Mouse (Mus musculus): ENCODE measurements around the gene Hist1h2ap.
"Not testable (repeated sequence)": the region's sequence is repeated elsewhere in the genome, so short reads cannot be mapped to it uniquely, and the experiment has no call there.

The Hist1h2ap gene

DNA sequence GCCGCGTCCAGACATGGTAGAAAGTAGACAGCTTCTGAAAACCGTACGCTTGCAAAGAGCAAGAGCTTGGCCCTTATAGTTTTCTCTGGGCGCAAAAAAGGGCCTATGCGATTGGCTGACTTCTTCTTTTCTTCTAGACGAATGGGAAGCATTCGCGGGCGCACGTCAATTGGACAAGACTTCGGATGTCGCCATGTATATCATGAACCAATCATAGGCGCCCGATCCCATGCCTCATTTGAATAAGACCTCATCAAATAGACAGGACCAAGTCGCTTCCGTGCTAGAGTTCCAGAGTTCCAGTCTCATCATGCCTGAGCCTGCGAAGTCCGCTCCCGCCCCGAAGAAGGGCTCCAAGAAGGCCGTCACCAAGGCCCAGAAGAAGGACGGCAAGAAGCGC, at the start of gene Hist1h2ap, which contains the start of gene Hist1h2br:
TSS of gene Hist1h2ap (minus strand) at position 47 of the 400 bp plus-strand sequence.
TSS of gene Hist1h2br (plus strand) at position 283 of the 400 bp plus-strand sequence.
- DNase-seq (ENCODE audit: low spot score) = not testable (repeated sequence)

DNA sequence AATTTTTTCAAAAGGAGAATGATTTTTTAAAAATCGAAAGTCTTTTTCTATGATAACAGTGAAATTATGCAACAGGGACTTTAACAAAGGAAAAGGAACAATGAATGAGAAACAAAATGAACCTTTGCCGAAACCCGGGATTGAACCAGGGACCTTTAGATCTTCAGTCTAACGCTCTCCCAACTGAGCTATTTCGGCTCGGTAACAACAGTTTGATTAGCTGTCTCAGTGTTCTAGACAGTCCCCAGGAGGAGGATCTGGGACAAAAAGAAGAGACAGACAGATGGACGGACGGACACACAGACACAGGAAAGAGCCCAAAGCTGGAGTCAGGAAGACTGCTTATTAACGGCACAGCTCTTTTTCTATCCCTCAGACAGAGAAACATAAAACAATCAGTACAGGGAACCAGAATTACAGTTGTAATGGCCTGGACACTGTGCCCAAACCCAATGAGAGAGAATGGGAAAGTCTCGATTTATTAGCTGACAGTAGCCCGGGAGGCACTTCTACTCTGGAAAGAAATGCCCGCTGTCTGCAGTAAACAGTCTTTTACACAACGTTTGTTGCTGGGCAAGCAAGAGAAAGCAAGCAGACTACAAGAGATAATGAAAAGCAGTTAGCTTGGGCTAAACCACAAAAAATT, 49.6 kb upstream of the Hist1h2ap start:
- peak; percentile 74 for DNase-seq (ENCODE audit: low spot score)

DNA sequence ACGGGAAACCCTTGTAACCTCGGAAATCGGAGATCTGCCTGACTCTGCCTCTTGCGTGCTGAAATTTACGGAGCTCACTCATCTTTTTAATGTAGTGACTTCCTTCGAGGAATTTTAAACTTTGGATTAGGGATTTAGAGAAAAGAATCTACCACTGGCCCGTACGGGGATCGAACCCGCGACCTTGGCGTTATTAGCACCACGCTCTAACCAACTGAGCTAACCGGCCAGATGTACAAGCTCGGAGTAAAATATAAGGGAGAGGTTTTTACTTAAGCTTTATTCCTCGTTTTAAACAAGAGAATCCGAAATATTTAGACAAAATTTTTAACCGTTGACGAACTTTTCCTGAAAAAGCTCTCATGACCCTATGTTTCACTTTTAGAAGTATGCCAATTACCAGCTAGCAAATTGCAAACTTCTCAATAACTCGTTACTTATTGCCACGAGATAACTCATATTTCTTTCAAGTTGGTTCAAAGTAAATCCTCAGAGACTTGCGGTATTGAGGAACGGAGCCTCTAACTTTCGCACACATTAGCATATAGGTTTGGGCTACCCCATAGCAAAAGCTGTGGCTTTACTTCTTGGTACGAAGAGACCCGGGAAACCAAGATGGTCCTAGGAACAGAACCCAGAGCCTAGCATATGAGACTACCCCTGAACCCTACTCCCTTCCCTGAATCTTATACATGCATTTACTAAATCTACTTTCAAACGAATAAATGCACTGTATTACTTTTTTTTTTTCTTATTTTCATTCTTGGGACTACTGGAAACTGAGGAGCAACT, 48.8 kb upstream of the Hist1h2ap start:
- peak; percentile 67 for DNase-seq (ENCODE audit: low spot score)

DNA sequence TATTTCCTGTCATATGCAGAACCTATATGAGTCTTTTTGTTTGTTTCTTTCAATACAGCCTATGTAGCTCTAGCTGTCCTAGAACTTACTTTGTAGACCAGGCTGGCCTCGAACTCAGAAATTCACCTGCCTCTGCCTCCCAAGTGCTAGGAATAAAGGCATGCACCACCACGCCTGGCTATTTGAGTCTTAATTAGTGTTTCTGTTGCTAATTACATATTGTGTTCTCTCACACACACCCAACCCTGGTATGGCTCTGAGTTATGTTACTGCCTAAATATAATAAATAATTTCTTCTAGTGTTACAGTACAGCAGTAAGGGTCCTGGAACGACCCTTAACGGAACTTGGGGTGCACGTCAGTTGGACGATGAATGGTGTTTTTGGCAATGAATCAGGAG, 47.4 kb upstream of the Hist1h2ap start:
- no peak for DNase-seq (ENCODE audit: low spot score)

DNA sequence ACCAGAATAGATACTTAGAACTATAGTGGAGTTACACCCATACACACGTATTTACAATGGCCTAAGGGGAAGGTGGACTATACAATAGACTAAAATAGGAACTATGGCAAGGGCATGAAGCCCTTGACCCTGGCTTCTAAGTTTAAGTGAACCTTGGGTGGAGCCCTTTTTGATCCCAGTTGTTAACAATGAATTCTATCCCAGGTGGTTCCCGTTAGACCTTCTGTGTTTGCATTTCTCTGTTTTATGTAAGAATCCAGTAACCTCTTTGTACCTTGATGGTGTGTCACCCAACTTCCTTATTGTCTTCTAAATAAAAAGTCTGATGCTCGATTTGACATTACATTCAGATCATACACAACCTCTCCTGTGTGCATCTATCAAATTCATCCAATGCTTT, 32.2 kb upstream of the Hist1h2ap start:
- DNase-seq (ENCODE audit: low spot score) = not testable (repeated sequence)

DNA sequence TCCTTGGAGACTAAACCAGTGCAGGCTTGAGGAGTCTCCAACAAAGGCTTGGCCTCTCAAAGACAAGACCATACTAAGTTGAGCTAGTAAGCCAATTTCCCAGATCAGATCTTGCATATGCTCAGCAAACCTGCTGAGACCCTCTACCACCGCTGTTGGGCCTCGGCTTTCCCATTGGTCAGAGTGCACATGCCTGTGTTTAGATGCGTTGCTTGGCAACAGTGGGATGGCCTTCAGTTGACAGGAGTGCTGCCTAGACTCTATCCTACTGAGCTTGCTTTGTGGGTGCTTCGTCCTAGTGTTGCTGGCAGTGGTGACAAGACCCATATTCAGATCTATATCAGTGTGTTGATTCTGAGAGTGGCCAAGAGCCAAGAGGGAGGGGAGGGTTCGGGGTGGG, 28.3 kb upstream of the Hist1h2ap start:
- no peak for DNase-seq (ENCODE audit: low spot score)

DNA sequence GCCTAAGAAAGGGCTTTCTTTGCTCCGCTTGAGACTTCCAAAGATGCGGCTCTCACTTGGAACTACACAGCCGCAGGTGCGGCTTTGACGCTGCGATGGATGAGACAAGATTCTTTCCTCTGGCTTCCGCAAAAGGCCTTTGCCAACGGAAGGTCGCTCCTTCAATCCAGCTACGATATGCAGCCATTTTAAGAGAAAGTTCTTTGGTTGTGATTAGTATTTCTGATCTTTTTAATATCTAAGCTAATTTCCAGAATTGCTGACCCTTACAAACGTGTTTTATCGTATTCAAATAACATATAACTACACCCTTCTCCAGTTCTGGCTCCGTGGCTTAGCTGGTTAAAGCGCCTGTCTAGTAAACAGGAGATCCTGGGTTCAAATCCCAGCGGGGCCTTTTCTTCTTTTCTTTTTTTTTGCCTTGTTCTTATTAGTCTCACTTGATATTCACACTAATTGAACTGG, 22.4 kb upstream of the Hist1h2ap start:
- peak; percentile 81 for DNase-seq (ENCODE audit: low spot score)

DNA sequence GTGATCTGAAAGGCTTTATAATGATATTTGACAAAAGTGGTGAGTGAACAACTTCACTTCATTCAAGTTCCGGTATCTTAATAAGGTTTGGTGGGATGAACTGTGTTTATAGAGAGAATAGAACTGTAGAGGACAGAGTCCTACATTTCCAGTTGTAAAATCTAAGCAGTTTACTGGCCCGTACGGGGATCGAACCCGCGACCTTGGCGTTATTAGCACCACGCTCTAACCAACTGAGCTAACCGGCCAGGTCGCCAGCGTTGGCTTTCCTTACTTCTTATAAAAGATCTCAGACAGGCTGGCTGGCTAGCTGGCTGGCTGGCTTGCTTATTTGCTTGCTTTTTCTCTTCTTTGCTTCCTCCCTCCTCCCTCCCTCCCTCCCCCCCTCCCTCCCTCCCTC, 21.8 kb upstream of the Hist1h2ap start:
- peak; percentile 81 for DNase-seq (ENCODE audit: low spot score)

DNA sequence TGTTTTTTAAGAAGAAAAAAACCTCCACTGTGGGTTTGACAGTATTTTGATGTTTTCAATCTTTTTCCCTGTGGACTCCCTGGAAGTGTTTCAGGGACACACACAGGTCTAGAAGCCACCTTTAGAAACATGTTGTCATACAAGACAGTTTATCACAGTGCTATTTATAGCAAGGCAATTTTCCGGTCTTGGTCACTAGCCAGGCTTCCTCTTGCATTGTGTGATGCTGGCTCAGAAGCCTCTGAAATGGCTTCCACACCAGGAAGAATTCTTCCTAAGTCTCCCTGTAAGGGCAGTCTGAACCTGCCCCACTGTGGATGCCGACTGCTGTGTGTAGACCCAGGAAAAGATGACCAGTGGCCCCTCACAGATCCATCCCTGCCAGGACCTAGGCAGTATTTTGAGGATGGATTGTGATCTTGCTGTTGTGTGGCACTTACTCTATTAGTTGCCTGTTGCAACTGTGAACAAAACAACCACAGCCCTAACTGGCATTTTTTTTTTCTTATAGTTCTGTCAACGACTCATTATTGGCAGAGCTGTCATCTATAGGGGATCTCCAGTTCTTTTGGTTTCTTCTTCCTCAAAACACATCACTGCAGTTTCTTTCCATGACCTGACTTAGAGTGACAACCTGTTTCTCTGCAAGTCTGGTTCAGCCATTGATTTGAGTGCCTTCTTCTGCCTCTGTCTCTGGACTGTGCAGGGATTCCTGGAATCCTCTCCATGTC, 19.1 kb upstream of the Hist1h2ap start:
- peak; percentile 10 for DNase-seq (ENCODE audit: low spot score)

DNA sequence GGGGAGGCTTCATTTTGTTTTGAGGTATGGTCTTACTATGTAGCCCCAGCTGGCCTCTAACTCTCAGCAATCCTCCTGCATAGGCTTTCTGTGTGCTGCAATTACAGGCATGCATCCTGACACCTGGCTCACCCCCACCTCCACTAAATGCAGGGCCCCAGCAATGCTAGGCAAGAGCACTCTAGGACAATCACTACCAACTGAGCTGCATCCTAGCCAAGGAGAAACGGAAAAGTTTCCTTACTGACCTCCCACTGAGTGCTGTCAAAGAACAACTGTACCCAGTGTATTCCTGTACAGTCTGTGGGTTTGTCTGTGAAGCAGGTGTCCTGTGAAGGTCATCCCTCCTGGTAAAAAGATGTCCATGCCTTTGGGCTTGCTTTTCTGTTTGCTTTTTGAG, 17.4 kb upstream of the Hist1h2ap start:
- not testable (repeated sequence) for DNase-seq (ENCODE audit: low spot score)

DNA sequence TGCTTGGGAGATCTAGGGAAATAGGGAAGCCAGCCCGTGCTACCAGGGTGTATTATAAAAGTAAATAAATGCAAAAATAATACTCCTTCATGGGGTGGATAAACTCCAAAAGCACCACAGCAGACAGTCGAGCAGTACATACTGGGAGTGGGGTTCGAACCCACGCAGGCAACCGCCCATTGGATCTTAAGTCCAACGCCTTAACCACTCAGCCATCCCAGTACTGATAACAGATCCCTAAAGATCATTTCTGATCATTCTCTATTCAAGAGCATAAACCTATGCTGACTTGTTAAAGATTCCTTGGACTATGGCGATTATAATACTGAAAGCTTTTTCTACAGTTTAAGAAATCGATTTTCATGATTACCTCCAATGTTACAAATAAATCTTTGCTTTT, 14.6 kb upstream of the Hist1h2ap start:
- peak; percentile 44 for DNase-seq (ENCODE audit: low spot score)

DNA sequence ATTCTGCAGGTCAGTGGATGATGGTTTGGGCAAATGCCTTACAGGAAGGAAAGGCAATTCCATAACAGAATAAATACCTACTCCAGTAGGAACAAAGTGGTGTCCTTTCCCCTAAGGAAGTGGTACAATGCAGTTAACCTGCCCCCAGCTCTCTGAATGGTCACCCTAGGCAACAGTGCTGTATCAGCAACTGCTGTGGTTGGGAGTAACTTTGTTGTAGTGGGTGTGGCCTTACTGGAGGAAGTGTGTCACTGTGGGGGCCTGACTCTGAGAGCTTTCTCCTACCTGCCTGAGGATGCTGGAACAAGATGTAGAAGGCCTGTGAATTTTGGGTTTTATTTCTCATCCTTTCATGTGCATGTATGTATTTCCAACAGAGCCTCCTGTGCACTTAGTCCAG, 13.0 kb upstream of the Hist1h2ap start:
- DNase-seq (ENCODE audit: low spot score) = not testable (repeated sequence)

DNA sequence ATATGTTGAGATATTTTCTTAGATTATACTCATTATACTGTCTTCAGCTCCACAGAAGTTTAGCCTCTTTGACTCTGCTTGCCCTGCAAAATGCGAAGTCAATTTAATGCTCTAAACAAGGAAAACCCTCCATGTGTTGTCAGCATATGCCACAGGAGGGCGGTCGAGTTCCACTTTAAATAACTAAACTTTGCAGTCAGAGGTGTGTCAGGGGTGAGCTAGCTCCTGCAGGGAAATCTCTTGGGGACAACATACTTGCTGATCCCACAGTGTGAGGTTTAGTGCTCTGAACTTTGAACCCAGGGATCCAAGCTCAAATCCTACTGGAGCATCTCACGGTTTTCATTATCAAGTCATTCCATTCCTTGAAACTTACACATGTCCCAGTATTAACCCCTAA, 7.2 kb upstream of the Hist1h2ap start:
- not testable (repeated sequence) for DNase-seq (ENCODE audit: low spot score)

DNA sequence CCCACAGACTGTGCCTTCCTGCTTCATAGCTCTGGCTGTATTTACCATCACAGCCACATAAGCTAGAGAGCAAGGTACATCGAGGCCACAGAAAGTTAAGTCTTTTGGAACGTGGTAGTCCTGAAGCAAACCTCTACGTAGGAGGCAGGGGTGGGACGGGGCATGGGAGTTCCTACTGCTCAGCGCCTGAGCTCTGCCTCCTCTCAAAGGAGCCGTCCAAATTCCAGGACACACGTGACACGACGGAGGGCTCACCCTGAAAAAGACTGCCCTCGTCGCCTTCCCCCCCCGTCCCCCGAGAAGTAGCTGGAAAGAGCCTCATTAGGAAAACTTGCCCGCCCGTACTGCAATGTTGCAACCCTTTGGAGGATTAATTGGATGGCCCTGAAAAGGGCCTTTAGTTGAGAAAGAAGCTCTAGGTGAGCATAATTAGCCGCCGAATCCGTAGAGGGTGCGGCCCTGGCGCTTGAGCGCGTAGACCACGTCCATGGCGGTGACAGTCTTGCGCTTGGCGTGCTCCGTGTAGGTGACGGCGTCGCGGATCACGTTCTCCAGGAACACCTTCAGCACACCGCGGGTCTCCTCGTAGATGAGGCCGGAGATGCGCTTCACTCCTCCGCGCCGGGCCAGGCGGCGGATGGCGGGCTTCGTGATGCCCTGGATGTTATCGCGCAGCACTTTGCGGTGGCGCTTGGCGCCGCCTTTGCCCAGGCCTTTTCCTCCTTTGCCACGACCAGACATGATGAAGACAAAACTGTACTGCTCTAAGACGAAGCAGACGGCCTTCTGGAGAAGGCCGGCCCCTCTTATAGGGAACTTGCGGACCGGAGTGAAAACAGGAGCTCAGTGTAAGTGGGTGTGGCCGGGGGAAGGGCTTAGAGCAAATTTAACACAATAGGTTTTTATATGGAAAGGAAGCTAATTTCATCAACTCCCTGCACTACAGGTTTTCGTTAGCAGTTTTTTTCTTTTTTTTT, 1.6 kb downstream of the Hist1h2ap start, which contains the start of gene Hist1h4n:
TSS of gene Hist1h4n (minus strand) at position 779 of the 977 bp plus-strand sequence.
- DNase-seq (ENCODE audit: low spot score) = not testable (repeated sequence)

DNA sequence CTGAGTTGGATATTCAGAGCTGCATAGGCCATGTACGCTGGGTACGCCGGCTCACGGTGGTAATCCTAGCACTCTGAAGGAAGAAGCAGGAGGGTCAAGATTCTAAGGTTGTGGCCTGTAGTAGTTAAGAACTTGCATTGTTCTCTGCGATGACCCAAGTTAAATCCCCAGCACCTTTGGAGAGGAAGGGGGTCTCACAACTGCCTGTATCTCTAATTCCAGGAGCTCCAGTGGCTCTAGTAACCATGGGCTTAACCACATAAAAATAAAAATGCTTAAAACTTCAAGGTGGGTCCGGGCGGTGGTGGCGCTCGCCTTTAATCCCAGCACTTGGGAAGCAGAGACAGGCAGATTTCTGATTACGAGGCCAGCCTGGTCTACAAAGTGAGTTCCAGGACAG, 3.0 kb downstream of the Hist1h2ap start:
- DNase-seq (ENCODE audit: low spot score) = peak; percentile 5

DNA sequence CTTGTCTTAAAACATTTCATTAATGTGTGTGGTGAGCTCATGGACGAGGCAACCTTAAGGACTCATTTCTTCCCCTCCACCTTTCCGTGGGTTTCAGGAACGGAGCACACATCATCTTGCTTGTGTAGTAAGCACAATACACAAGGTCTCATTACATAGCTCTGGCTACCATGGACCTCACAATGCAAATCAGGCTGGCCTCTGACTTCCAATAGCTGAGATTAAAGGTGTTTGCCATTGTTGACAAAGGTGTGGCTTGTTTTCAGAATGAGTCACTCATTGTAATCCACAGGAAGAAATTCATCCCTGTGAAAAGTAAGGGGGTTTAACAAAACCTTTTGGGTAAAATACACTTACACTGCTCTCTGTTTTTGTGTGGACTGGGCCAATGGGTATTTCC, 4.8 kb downstream of the Hist1h2ap start:
- DNase-seq (ENCODE audit: low spot score) = peak; percentile 5

DNA sequence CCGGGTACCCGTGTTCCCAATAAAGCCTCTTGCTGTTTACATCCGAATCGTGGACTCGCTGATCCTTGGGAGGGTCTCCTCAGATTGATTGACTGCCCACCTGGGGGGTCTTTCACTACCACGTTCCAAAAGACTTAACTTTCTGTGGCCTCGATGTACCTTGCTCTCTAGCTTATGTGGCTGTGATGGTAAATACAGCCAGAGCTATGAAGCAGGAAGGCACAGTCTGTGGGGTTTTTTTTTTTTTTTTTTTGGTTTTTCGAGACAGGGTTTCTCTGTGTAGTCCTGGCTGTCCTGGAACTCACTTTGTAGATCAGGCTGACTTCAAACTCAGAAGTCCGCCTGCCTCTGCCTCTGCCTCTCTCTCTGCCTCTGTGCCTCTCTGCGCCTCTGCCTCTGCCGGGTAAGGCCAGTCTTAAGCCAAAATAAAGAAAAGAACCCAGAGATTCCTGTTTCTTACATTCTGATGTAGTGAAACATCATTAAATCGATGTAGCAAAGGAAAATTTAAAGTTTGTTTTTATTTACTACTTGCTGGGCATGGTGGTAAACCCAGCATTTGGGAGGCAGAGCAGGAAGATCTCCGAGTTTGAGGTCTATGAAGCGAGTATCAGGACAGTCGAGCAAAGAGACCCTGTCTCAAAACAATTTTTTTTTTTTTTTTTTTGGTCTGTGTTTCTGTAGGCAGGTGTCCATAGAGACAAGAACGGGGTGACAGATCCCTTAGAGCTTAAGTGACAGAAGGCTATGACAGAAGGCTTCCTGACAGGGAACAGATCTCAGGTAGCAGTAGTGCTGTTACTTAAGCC, 13.0 kb downstream of the Hist1h2ap start:
- not testable (repeated sequence) for DNase-seq (ENCODE audit: low spot score)

DNA sequence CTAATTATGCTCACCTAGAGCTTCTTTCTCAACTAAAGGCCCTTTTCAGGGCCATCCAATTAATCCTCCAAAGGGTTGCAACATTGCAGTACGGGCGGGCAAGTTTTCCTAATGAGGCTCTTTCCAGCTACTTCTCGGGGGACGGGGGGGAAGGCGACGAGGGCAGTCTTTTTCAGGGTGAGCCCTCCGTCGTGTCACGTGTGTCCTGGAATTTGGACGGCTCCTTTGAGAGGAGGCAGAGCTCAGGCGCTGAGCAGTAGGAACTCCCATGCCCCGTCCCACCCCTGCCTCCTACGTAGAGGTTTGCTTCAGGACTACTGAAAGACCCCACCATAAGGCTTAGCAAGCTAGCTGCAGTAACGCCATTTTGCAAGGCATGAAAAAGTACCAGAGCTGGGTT, 21.2 kb downstream of the Hist1h2ap start:
- DNase-seq (ENCODE audit: low spot score) = not testable (repeated sequence)

DNA sequence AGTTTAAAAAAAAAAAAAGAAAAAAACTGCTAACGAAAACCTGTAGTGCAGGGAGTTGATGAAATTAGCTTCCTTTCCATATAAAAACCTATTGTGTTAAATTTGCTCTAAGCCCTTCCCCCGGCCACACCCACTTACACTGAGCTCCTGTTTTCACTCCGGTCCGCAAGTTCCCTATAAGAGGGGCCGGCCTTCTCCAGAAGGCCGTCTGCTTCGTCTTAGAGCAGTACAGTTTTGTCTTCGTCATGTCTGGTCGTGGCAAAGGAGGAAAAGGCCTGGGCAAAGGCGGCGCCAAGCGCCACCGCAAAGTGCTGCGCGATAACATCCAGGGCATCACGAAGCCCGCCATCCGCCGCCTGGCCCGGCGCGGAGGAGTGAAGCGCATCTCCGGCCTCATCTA, 21.8 kb downstream of the Hist1h2ap start, which contains the start of gene Hist1h4m:
TSS of gene Hist1h4m (plus strand) at position 208 of the 400 bp plus-strand sequence.
- not testable (repeated sequence) for DNase-seq (ENCODE audit: low spot score)

DNA sequence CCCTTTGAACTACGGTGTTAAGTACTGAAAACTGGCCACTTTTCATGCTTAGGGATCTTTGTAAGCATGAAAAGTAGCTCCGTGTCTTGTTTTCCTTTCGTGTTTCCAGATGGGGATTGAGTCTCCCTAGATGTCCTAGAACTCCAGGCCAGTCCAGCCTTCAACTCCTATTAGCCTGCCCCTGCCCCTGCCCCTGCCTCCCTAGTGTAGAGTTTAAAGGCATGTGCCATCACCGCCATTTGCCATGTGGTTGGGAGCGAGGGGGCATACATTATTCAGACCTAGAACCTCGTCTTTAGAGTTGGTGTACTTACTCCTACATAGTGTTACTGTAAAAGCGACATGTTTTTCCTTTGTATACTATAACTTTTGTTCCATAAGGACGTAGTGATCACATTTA, 22.2 kb downstream of the Hist1h2ap start:
- not testable (repeated sequence) for DNase-seq (ENCODE audit: low spot score)

Measured in MN1 (cell line).